Mouse (Mus musculus) c-Kit-positive CD71-negative TER-119-negative erythroid progenitor cells, embryonic 14.5 days (primary cell): Measurements from ENCODE around the gene Slc44a5.

Experiments used
- DNase-seq: peaks from one replicate; pipeline ENCODE4 v3.0.0-alpha.2; 2013; ENCODE audit warnings: low read depth

Gene Slc44a5

DNA sequence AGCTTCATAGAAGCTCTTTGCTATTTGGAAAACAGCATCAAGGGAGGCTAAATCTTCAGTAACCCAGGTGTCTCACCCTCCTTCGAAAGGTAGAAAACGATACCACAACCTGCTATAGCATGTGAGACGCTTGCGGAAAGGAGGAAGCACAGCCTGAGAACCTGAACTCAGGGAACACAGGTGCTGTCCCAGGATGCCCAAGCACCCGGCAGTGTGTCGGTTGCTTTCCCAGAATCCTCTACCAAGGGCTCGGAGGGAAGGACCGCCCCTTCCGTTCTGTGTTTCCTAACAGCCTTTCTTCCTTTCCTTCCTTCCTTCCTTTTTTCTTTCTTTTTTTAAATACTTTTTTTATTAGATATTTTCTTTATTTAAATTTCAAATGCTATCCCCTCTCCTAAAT is 326.8 kb downstream of the Slc44a5 start:
- DNase-seq = no peak

DNA sequence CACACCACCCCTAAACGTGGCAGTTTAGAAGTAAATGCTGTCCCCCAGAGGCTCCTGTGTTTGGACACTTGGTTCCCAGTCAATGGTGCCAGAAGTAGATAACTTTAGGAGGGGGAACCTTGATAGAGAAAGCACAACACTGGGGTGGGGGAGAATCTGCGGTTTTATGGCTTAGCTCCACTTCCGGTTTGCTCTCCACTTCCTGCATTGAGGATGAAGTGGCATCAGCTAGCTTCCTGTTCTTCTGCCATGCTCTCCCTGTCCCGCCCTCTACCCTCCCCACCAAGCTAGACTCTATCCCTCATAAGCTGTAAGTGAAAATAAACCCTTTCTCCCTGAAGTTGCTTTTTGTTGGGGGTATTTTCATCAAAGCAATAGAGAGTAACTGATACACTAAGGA is 327.9 kb downstream of the Slc44a5 start:
- no peak for DNase-seq

DNA sequence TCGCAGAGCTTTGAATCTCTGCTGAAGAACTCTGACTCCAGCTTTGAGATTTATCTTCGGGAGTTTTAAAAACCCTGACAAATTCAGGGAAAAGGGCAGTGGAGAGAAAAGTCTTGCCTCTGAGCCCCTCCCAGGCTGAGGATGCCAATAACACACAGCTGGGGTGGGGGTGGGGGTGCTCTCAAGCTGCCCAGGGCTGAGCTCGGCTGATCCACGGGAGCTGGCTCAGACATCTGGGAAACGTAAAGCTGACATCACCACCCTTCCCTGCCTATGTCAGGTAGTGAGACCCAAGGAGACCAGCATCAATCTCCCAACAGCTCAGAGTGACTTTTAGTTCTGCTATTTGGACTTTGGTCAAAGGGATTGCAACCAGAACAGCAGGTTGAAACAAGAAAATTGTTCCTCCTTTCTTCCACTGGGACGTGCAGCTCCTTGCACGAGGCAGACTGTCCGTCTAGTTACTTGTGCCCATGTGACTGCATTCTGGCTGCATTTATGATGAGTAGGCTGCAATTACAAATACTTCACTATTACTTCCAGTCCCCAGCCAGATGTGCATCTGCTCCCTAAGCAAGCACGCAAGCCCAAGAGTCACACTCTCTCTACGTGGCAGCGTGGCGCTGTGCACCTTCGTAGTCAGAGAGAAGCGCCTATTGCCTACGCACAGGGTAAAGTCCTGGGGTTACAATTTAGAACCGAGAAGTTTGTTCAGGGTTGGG is 332.1 kb downstream of the Slc44a5 start:
- DNase-seq = no peak

DNA sequence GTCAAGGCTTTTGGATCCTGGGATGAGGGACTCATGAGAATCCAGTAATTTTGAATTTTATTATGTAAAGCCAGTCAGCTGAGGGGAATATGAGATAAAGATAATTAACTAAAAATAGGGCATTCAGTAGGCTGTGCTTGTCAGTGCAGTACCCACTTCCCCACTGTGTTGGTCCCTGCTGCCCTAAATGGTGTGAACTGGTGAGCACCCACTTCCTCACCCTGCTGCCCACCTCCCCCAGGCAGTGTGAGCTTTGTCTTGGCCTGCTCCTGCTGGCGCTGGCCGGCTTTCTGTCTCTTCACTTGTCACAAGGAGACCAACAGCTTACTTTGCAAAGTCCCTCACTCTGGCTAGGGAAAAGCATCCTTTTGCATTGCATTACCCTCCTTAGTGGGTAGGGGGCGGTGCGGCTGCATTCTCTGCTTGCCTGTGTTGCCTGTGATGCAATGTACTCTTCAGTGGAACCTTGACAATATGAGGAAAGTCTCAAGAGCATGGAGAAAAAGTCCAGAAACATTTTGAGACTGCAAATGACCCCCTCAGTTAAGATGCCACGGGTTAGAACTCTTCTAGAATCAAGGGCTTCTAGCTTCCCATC is 344.5 kb downstream of the Slc44a5 start:
- DNase-seq = no peak
